Mouse (Mus musculus): Measurements from ENCODE around the gene Nacc2. TPM values are rescaled to one million over a fixed set of nuclear protein-coding genes. Genes with fewer than 3 reads are reported as not detected.

Gene Nacc2
- total RNA-seq (2023; ENCODE audit: inconsistent age) = 1.3 to 2.8 TPM (median 1.9 TPM) in 4 replicates

DNA sequence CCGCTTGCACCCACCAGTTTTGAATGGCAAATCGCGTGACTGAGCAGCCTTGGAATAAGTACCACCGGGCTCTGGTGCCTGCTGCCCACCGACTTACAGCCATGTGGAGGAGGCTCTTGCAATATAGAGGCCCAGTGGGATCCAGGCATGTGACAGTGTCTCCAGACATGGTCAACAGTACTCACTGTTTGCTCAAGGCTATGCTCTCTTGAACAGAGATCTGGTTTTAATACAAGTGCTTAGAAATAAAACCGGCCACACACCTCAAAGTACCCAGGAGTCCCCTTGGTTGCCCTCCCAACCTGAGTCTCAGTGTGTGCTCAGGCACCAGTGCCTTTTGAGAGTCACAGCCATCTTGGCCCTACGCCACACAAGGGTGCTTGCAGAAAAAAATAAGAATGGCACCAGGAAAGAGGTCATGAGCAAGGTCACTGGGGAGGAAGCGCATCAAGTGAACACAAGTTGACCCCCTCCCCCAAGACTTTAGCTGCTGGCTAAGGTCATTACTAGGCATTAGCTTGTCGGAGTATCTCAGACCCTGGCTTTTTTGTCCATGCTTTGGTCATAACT lies at the start of gene Nacc2:
TSS of gene Nacc2 (minus strand) at position 142 of the 570 bp plus-strand sequence.

DNA sequence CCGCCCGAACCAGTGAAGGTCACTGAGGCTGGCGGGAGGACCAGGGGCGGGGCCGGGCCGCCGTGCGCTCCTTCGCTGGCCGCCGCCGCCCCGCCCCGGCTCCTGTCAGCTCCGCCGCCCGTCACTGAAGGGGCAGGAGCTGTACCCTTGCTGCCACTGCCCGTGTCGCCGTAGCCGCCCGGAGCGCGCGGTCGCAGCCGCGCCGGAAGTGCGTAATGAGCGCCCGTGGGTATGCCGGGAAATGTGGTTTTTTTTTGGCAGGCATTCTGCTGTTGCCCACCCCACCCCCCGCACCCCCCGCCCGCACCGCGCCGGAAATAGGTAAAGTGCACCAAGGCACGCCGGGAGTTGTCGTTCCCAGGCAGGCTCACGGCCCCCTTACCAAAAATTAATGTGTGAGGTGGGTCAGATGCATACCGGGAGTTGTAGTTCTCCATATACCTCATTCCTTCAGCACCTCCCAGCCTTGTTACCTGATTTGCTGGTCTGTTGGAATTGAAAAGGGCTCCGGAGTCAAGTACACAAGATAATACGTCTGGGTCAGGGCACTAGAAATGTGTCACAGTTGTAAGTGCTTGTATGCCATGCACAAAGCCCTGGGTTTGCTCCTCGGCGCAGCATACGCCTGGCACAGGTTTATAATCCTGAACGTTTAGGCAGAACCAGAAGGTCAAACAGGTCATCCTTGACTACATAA lies 101.3 kb downstream of the Nacc2 start, which contains the start of gene Ubac1:
TSS of gene Ubac1 (minus strand) at position 187 of the 697 bp plus-strand sequence.

Other genes starting within 250 kb of the Nacc2 start
- 33.8 to 58.3 TPM (median 44.4 TPM) in 4 replicates for gene Camsap1, start 139.9 kb downstream of the Nacc2 start, total RNA-seq (2023; ENCODE audit: inconsistent age)
- gene Ubac1, start 101.5 kb downstream of the Nacc2 start, total RNA-seq (2023; ENCODE audit: inconsistent age) = 30.1 to 38.0 TPM (median 33.7 TPM) in 4 replicates
- gene Lhx3, start 85.1 kb upstream of the Nacc2 start, total RNA-seq (2023; ENCODE audit: inconsistent age) = 0.24 TPM in 1 of 4 replicates, not detected in the others
- 6.7 to 8.6 TPM (median 7.6 TPM) in 4 replicates for gene Qsox2, start 114.3 kb upstream of the Nacc2 start, total RNA-seq (2023; ENCODE audit: inconsistent age)
- gene Ccdc187, start 171.3 kb upstream of the Nacc2 start, total RNA-seq (2023; ENCODE audit: inconsistent age) = not detected in 4 replicates
- 29.0 to 35.0 TPM (median 34.3 TPM) in 4 replicates for gene Gpsm1, start 192.3 kb upstream of the Nacc2 start, total RNA-seq (2023; ENCODE audit: inconsistent age)
- 9.6 to 11.2 TPM (median 9.8 TPM) in 4 replicates for gene Dnlz, start 228.9 kb upstream of the Nacc2 start, total RNA-seq (2023; ENCODE audit: inconsistent age)
- gene Card9, start 237.7 kb upstream of the Nacc2 start, total RNA-seq (2023; ENCODE audit: inconsistent age) = 0.51 TPM in 1 of 4 replicates, not detected in the others